Mouse (Mus musculus) C2C12 (cell line): Measurements from ENCODE around the gene AB124611.

Source experiments
- CTCF ChIP-seq: IDR thresholded peaks from one replicate; pipeline ENCODE4 v1.5.1; 2011; ENCODE audit not compliant: control insufficient read depth, insufficient read depth, insufficient read length
- USF1 ChIP-seq: IDR thresholded peaks from one replicate; pipeline ENCODE4 v1.6.1; 2011; ENCODE audit warnings: low read depth, mild to moderate bottlenecking, control low read depth, moderate library complexity

DNA sequence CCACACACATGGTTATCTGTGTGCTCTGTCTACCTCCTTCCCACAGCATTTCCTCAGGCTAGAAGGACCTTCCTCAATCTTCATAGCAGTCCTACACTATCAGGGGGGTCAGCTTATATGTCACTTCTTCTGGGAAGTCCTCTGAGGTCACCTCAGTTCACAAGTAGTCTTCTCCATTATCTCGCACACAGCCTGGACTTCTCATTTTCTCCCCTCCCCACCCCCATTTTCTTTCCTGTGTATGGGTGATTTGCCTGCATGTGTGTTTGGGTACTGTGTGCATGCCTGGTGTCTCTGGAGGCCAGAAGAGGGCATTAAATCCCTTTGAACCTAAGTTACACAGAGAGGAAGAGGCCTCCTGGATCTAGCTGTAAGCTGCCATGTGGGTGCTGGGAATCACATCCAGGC lies 1.9 kb downstream of the AB124611 start:
- TF ChIP-seq CTCF (no peak), USF1 (no peak)
